Mouse (Mus musculus): Measurements from ENCODE around the gene Sema4b. TPM values are rescaled to one million over a fixed set of nuclear protein-coding genes. Genes with fewer than 3 reads are reported as not detected.

Sema4b gene
- total RNA-seq (2014; rRNA removed; ENCODE audit: low replicate concordance) (17.5 and 24.2 TPM in 2 replicates), polyA plus RNA-seq (2015; fragmentation: Nextera tagmentation; extraction: Ambion mirVana) (10.5 and 11.7 TPM in 2 replicates)

DNA sequence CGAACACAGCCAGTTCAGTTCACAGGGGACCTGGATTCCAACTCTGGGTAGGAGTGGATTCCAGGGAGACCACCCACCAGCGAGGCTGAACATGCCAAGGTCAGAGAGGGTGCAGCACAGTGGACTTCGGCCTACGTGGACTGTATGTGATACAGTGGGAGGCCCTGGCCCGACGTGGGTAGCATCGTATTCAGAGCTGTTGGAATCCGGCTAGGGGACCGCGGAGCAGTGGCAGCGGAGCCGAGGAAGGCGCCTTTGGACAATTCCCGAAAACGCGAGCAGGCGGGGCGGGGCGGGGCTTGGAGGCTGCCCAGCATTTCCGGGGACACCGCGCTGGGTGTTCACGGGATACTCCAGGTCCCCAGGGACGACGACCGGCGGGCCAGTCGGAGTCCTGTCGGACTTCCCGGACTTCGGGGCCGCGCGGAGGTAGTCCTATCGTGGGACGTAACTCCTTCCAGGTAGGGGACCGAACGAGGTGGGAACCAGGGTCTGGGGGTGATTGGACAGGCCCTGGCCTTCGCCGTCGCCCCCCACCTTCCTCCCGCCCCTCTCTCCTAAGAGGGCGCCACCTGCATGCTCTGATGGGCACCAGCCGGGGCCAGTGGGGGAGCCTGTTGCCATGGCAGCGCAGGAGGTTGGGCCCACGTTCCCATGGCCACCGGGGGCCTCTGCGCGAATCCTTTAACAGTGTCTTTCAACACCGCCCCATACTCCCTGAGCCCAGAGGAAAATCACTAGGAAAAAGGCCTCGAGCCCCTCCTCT, at the start of gene Sema4b:
Sema4b (plus strand) TSS at position 311 of the 766 bp plus-strand sequence.
- peak; percentile 88 for ATAC-seq (ENCODE audit: insufficient read depth, low read depth)
- peak; percentile 88 for DNase-seq (ENCODE audit: low spot score)
- peak within 1 kb of the TSS; percentile 51 for H3K9ac ChIP-seq (replicated peaks; ENCODE audit: low read depth, low read length)
- H3K4me1 ChIP-seq (ENCODE audit: control insufficient read depth, insufficient read depth), result peaks cover 28% of the 10 kb centered on the region
- peak within 1 kb of the TSS; percentile 50 for H3K4me3 ChIP-seq (ENCODE audit: low read depth, low read length)
- peak within 1 kb of the TSS; percentile 61 for H3K4me2 ChIP-seq (ENCODE audit: low read depth, low read length)
- no peaks in the 10 kb centered on the region for H3K27me3 ChIP-seq (ENCODE audit: control insufficient read depth, insufficient read depth, low read length)
- H3K36me3 ChIP-seq (replicated peaks; ENCODE audit: control insufficient read depth, insufficient read depth, low read length), result no peaks in the 10 kb centered on the region
- TF ChIP-seq EP300 (IDR thresholded peaks at IDR 0.05; ENCODE audit: low read depth) (0 out of 2 replicates have a peak, but pooled peaks have one; percentile 9), CTCF (IDR thresholded peaks at IDR 0.05; ENCODE audit: low read depth) (peak; percentile 21; the same call in 1 of the 2 replicates)
- 2% methylated on average over 49 of the region's 51 CpGs for WGBS
- peak within 1 kb of the TSS; percentile 98 for H3K27ac ChIP-seq (ENCODE audit: low read depth)
- H3K9me3 ChIP-seq (replicated peaks; ENCODE audit: control insufficient read depth, low read length), result no peaks in the 10 kb centered on the region

DNA sequence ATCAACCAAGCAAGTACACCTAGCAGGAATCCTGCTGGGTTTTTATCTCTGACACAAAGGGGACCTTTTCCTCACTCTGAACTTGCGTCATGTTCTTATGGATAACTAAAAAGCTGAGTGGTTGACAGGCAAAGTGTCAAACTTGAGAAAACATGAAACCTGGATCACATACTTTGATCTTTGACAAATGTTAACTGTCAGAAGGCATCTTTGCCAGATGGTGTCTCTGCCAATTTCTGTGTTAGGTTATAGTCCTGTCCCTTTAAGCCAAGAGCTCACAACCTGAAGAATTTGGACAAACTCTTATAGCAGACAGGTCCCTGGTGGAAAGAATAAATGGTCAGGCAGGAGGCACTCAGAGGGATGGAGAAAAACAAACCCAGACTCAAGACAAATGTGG, 48.3 kb upstream of the Sema4b start:
- H3K27ac ChIP-seq (ENCODE audit: low read depth), result no peak overlapping the region
- H3K4me3 ChIP-seq (ENCODE audit: low read depth, low read length), result no peak overlapping the region
- no peaks in the 10 kb centered on the region for H3K27me3 ChIP-seq (ENCODE audit: control insufficient read depth, insufficient read depth, low read length)
- no peak for DNase-seq (ENCODE audit: low spot score)
- ATAC-seq (ENCODE audit: insufficient read depth, low read depth), result no peak
- H3K4me2 ChIP-seq (ENCODE audit: low read depth, low read length), result no peak overlapping the region
- H3K4me1 ChIP-seq (ENCODE audit: control insufficient read depth, insufficient read depth), result peaks cover 14% of the 10 kb centered on the region
- peaks cover 11% of the 10 kb centered on the region for H3K9me3 ChIP-seq (replicated peaks; ENCODE audit: control insufficient read depth, low read length)
- WGBS, result 62% methylated on average over 1 of the region's 1 CpGs
- no peak for TF ChIP-seq CTCF (IDR thresholded peaks at IDR 0.05; ENCODE audit: low read depth)
- no peak for TF ChIP-seq EP300 (IDR thresholded peaks at IDR 0.05; ENCODE audit: low read depth)
- H3K9ac ChIP-seq (replicated peaks; ENCODE audit: low read depth, low read length), result no peak overlapping the region
- no peaks in the 10 kb centered on the region for H3K36me3 ChIP-seq (replicated peaks; ENCODE audit: control insufficient read depth, insufficient read depth, low read length)

DNA sequence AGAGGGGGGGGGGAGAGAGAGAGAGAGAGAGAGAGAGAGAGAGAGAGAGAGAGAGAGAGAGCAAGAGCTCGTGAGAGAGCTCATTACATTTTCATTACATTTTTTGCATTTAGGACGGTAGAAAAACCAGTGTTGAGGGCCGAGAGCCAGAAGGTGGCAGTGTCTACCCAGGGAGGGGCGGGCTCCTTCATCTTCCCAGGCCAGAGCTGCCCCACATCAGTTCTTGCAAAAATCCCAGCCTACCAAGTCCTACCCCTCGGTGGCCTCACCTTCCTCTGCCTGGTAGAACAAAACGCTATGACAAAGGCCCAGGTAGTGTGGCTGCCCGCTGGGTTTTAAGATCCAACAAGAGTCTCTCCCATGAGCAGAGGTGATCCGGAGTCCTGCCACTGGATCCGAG, 45.8 kb upstream of the Sema4b start:
- H3K27ac ChIP-seq (ENCODE audit: low read depth), result no peak overlapping the region
- H3K36me3 ChIP-seq (replicated peaks; ENCODE audit: control insufficient read depth, insufficient read depth, low read length), result no peaks in the 10 kb centered on the region
- ATAC-seq (ENCODE audit: insufficient read depth, low read depth) (peak; percentile 74), DNase-seq (ENCODE audit: low spot score) (peak; percentile 82)
- H3K4me2 ChIP-seq (ENCODE audit: low read depth, low read length), result no peak overlapping the region
- no peak overlapping the region for H3K4me3 ChIP-seq (ENCODE audit: low read depth, low read length)
- WGBS, result 21% methylated on average over 9 of the region's 9 CpGs
- TF ChIP-seq CTCF (IDR thresholded peaks at IDR 0.05; ENCODE audit: low read depth) (peak; percentile 81), EP300 (IDR thresholded peaks at IDR 0.05; ENCODE audit: low read depth) (no peak)
- no peaks in the 10 kb centered on the region for H3K27me3 ChIP-seq (ENCODE audit: control insufficient read depth, insufficient read depth, low read length)
- H3K4me1 ChIP-seq (ENCODE audit: control insufficient read depth, insufficient read depth), result no peaks in the 10 kb centered on the region
- H3K9ac ChIP-seq (replicated peaks; ENCODE audit: low read depth, low read length), result 0 out of 2 replicates have a peak overlapping the region, but pooled peaks have one; percentile 20
- H3K9me3 ChIP-seq (replicated peaks; ENCODE audit: control insufficient read depth, low read length), result peaks cover 11% of the 10 kb centered on the region

DNA sequence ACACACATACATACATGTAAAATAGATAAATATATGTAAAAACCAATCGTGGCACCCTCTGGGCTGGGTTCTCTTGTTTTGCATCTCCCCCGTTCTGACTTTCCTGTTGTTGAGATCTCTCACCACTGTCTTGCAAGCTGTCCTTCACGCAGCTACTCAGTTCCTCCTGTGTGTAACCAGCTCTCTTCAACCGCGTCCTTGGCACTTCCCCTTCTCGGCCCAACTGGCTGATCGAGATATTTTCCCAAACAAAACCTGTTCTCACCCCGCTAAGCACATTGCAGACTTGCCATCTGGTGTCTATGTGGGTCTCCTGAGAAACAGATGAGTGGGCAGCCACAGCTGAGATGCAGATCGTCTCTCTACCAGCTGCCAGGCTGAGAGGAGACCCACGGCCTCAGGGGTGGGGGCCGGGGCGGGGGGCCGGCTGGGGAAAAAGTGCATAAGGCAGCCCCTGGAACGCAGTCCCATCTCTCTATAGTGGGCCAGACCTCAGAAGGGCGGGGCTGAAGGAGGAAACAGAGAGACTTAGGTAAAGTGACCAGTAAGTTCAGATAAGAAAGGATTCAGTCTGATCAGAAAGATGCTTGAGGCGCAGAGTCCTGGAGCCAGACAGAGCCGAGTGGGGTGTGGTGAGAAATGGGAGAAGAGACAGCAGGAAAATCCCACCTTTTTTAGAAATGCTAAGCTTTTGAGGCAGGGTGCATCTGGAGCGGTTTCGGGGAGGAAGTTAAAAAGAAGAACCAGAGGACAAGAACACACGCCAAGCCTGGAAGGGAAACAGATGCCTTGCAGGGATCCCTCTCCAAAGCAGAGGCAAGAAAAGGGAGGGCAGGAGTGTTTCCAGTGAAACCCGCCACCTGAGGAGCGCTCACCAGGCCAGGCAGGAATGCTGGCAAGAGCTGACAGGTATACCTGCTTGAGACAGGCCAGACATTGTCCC, 43.0 kb upstream of the Sema4b start:
- H3K4me1 ChIP-seq (ENCODE audit: control insufficient read depth, insufficient read depth), result no peaks in the 10 kb centered on the region
- no peaks in the 10 kb centered on the region for H3K27me3 ChIP-seq (ENCODE audit: control insufficient read depth, insufficient read depth, low read length)
- ATAC-seq (ENCODE audit: insufficient read depth, low read depth), result no peak
- no peak overlapping the region for H3K4me2 ChIP-seq (ENCODE audit: low read depth, low read length)
- 42% methylated on average over 22 of the region's 22 CpGs for WGBS
- TF ChIP-seq EP300 (IDR thresholded peaks at IDR 0.05; ENCODE audit: low read depth) (no peak), CTCF (IDR thresholded peaks at IDR 0.05; ENCODE audit: low read depth) (no peak)
- no peak overlapping the region for H3K27ac ChIP-seq (ENCODE audit: low read depth)
- H3K4me3 ChIP-seq (ENCODE audit: low read depth, low read length), result no peak overlapping the region
- no peaks in the 10 kb centered on the region for H3K9me3 ChIP-seq (replicated peaks; ENCODE audit: control insufficient read depth, low read length)
- DNase-seq (ENCODE audit: low spot score), result no peak
- H3K9ac ChIP-seq (replicated peaks; ENCODE audit: low read depth, low read length), result no peak overlapping the region
- no peaks in the 10 kb centered on the region for H3K36me3 ChIP-seq (replicated peaks; ENCODE audit: control insufficient read depth, insufficient read depth, low read length)

DNA sequence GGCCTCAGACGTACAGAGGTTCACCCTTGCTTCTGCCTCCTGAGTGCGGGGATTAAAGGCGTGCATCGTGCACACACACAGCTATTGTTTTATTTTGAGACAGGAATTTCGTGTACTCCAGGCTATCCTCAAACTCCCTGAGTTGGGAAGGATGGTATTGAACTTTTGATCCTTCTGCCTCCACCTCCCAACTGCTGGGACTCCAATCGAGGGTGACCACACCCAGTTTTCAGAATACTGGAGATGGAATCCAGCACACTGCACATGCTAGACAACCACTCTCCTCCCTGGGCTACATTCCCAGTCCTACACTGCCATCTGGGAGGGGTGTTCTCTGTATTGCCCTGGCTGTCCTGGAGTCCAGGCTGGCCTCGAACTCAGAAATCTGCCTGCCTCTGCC, 41.9 kb upstream of the Sema4b start:
- Histone ChIP-seq H3K9me3 (replicated peaks; ENCODE audit: control insufficient read depth, low read length) (no peaks in the 10 kb centered on the region), H3K9ac (replicated peaks; ENCODE audit: low read depth, low read length) (no peak overlapping the region), H3K4me1 (ENCODE audit: control insufficient read depth, insufficient read depth) (no peaks in the 10 kb centered on the region), H3K27me3 (ENCODE audit: control insufficient read depth, insufficient read depth, low read length) (no peaks in the 10 kb centered on the region), H3K4me3 (ENCODE audit: low read depth, low read length) (no peak overlapping the region), H3K36me3 (replicated peaks; ENCODE audit: control insufficient read depth, insufficient read depth, low read length) (no peaks in the 10 kb centered on the region), H3K27ac (ENCODE audit: low read depth) (no peak overlapping the region), H3K4me2 (ENCODE audit: low read depth, low read length) (no peak overlapping the region)
- 88% methylated on average over 7 of the region's 7 CpGs for WGBS
- DNase-seq (ENCODE audit: low spot score) (no peak), ATAC-seq (ENCODE audit: insufficient read depth, low read depth) (no peak)
- TF ChIP-seq EP300 (IDR thresholded peaks at IDR 0.05; ENCODE audit: low read depth) (no peak), CTCF (IDR thresholded peaks at IDR 0.05; ENCODE audit: low read depth) (no peak)

Measured in heart, postnatal 0 days (tissue).